Mouse (Mus musculus) spleen, adult 2 months (tissue): ENCODE results near the gene St6gal1. TPM values are rescaled to one million over a fixed set of nuclear protein-coding genes. Genes with fewer than 3 reads are reported as not detected.

ENCODE experiments used
- DNase-seq, 2 experiments: peaks; one replicate each; pipeline versions ENCODE4 v3.0.0 to v3.0.0-alpha.2; 2012 to 2021; ENCODE audit warnings: low spot score in 2 of 2, low read depth in 1 of 2
- H3K27ac ChIP-seq: fragments of 200-500 bp; 2 replicates; pipeline ENCODE4 v1.5.1; 2012; ENCODE audit warnings: low read length, inconsistent platforms; ENCODE audit not compliant: insufficient read depth
- H3K27me3 ChIP-seq: fragments of 200-500 bp; 2 replicates; pipeline ENCODE4 v1.6.1; 2012; ENCODE audit warnings: mild to moderate bottlenecking, moderate library complexity, low read length, inconsistent platforms; ENCODE audit not compliant: control insufficient read depth, insufficient read depth
- H3K36me3 ChIP-seq: fragments of 200-500 bp; 2 replicates; pipeline ENCODE4 v1.6.1; 2012; ENCODE audit warnings: mild to moderate bottlenecking, low read length, inconsistent platforms; ENCODE audit not compliant: control insufficient read depth, insufficient read depth
- H3K4me1 ChIP-seq: fragments of 200-500 bp; 2 replicates; pipeline ENCODE4 v1.6.1; 2011; ENCODE audit warnings: inconsistent platforms; ENCODE audit not compliant: control insufficient read depth, insufficient read depth, insufficient read length
- H3K4me3 ChIP-seq: fragments of 200-500 bp; 2 replicates; pipeline ENCODE4 v1.5.1; 2011; ENCODE audit warnings: mild to moderate bottlenecking, inconsistent platforms; ENCODE audit not compliant: insufficient read depth, insufficient read length; ENCODE audit errors: extremely low read depth
- CTCF ChIP-seq: fragments of 200-500 bp; IDR thresholded peaks from 2 replicates; pipeline ENCODE4 v1.5.1; 2011; ENCODE audit warnings: mild to moderate bottlenecking, inconsistent platforms; ENCODE audit not compliant: insufficient read depth, insufficient read length, insufficient replicate concordance; ENCODE audit errors: extremely low read depth
- POLR2A ChIP-seq: fragments of 200-500 bp; IDR thresholded peaks from 2 replicates; pipeline ENCODE4 v1.6.1; 2011; ENCODE audit warnings: low read depth, low read length, inconsistent platforms
- WGBS: fragments of 180-500 bp; shearing (Covaris S2); methylation state at CpG from one replicate; pipeline ENCODE4 v1.1.7; 2018; 5-methylcytosine and 5-hydroxymethylcytosine counted together
- polyA plus RNA-seq: library from polyadenylated mRNA; depleted of rRNA; stranded (reverse); fragments of >200 nt; gene quantifications from 2 replicates; pipeline ENCODE4 v1.2.3, GENCODE M21; 2012

St6gal1 gene
- polyA plus RNA-seq, 1 experiment: 30.5 TPM

GRCm38 (mm10) chr16:23265481-23265880 is 40.9 kb downstream of the St6gal1 start:
- Histone ChIP-seq H3K36me3 (peaks cover 11% of the 10 kb centered on the region), H3K27me3 (no peaks in the 10 kb centered on the region), H3K4me3 (no peak overlapping the region), H3K27ac (0 out of 2 replicates have a peak overlapping the region, but pooled peaks have one; percentile 42), H3K4me1 (peaks cover 46% of the 10 kb centered on the region)
- 73% methylated on average over 6 of the region's 6 CpGs for WGBS
- TF ChIP-seq POLR2A (no peak), CTCF (no peak)
- no peak for DNase-seq

GRCm38 (mm10) chr16:23266293-23266692 is 41.8 kb downstream of the St6gal1 start:
- DNase-seq: no peak
- 87% methylated on average over 11 of the region's 11 CpGs for WGBS
- Histone ChIP-seq H3K4me3 (no peak overlapping the region), H3K36me3 (peaks cover 11% of the 10 kb centered on the region), H3K27me3 (no peaks in the 10 kb centered on the region), H3K27ac (no peak overlapping the region), H3K4me1 (peaks cover 51% of the 10 kb centered on the region)
- TF ChIP-seq CTCF (no peak), POLR2A (no peak)

GRCm38 (mm10) chr16:23266896-23267295 is 42.4 kb downstream of the St6gal1 start:
- no peaks in the 10 kb centered on the region for H3K27me3 ChIP-seq
- peaks cover 11% of the 10 kb centered on the region for H3K36me3 ChIP-seq
- H3K4me1 ChIP-seq: peaks cover 50% of the 10 kb centered on the region
- 76% methylated on average over 4 of the region's 4 CpGs for WGBS
- no peak overlapping the region for H3K4me3 ChIP-seq
- H3K27ac ChIP-seq: no peak overlapping the region
- DNase-seq: no peak
- no peak for TF ChIP-seq POLR2A
- no peak for TF ChIP-seq CTCF

GRCm38 (mm10) chr16:23268231-23268630 is 43.7 kb downstream of the St6gal1 start:
- TF ChIP-seq POLR2A (no peak), CTCF (no peak)
- peaks cover 61% of the 10 kb centered on the region for H3K4me1 ChIP-seq
- 65% methylated on average over 7 of the region's 7 CpGs for WGBS
- no peaks in the 10 kb centered on the region for H3K27me3 ChIP-seq
- no peak overlapping the region for H3K4me3 ChIP-seq
- no peak for DNase-seq
- H3K27ac ChIP-seq: no peak overlapping the region
- H3K36me3 ChIP-seq: peaks cover 9% of the 10 kb centered on the region

- TF ChIP-seq POLR2A (no peak), CTCF (no peak)
- DNase-seq: no peak
- WGBS: 38% methylated on average over 17 of the region's 17 CpGs
- Histone ChIP-seq H3K36me3 (peaks cover 7% of the 10 kb centered on the region), H3K27ac (peak overlapping the region; percentile 54), H3K4me3 (no peak overlapping the region; the same call in 1 of the 2 replicates), H3K4me1 (peaks cover 69% of the 10 kb centered on the region), H3K27me3 (no peaks in the 10 kb centered on the region)
Measured at GRCm38 (mm10) chr16:23269056-23269983, 44.8 kb downstream of the St6gal1 start.

- Histone ChIP-seq H3K36me3 (peaks cover 7% of the 10 kb centered on the region), H3K4me1 (peaks cover 71% of the 10 kb centered on the region), H3K27me3 (no peaks in the 10 kb centered on the region), H3K27ac (peak overlapping the region; percentile 54), H3K4me3 (no peak overlapping the region)
- DNase-seq: no peak
- TF ChIP-seq POLR2A (no peak), CTCF (no peak)
- 49% methylated on average over 10 of the region's 10 CpGs for WGBS
Measured at GRCm38 (mm10) chr16:23269984-23270912, 45.7 kb downstream of the St6gal1 start.
